Mouse (Mus musculus) G1E (cell line): ENCODE data around the gene Thsd4.

ENCODE experiments used
- CTCF ChIP-seq: IDR thresholded peaks from 2 replicates; pipeline ENCODE4 v1.5.1; 2012; ENCODE audit warnings: low read depth, low read length, inconsistent platforms, mixed read lengths
- GATA1 ChIP-seq: IDR thresholded peaks from 2 replicates; pipeline ENCODE4 v1.6.1; 2012; ENCODE audit warnings: borderline replicate concordance, low read length, inconsistent platforms, mixed read lengths

DNA sequence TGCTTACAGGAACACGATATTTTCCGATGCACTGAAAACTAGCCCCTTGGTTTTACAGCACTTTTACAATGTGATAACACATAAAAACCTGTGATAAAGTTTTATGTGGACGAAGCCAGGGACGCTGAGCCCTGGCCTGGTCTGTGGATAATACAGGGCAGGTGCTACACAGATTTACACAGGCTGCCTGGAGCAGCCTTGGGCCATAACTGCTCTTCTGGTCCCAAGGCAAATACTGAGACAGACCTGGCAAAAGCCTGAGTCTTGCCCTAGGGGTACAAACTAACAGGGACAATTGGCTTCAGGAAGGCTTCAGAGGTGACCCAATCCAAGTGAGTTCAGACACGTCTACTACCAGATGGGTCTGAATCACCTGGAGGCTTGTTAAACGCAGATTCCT, 170.7 kb downstream of the Thsd4 start:
- no peak for TF ChIP-seq CTCF
- TF ChIP-seq GATA1 = no peak
